Comparison of ENCODE assay signal across 13 mouse cellular contexts in genomic region chr17:86253884-86254283, GRCm38 (mm10).
DNase-seq lines count a peak whose midpoint lies in the region; ATAC-seq and TF ChIP-seq lines count a peak whose summit lies in the region.
"Had no signal": no experiment of that assay in that cellular context is flagged by ENCODE, and none has a peak within 500 bp of the region (broad histone marks: within the 10 kb centered on the region; RNA-seq: fewer than 3 reads in every experiment).

No protein-coding gene starts in this region.

- peaks cover 12% of the 10 kb centered on the region for H3K4me1 ChIP-seq in forebrain, postnatal 0 days (ENCODE audit: insufficient read depth)
- no peaks in the 10 kb centered on the region for H3K4me1 ChIP-seq in forebrain, embryonic 10.5 days
- H3K4me1 ChIP-seq in hindbrain, postnatal 0 days (ENCODE audit: insufficient read depth, low read length): peaks cover 19% of the 10 kb centered on the region
- H3K4me1 ChIP-seq: midbrain, embryonic 12.5 days had no signal

- peak; percentile 17 for ATAC-seq in forebrain, postnatal 0 days
- ATAC-seq in hindbrain, postnatal 0 days: peak; percentile 16; the same call in 1 of the 2 replicates
- no peak for ATAC-seq in CD4-positive, CD25-positive, alpha-beta regulatory T cell, adult 4 months

- no peak for TF ChIP-seq CTCF in forebrain, postnatal 0 days (IDR thresholded peaks at IDR 0.05; ENCODE audit: low read depth)
- TF ChIP-seq CTCF in layer of hippocampus, adult 2 months (conservative IDR thresholded peaks at IDR 0.05): no peak
- TF ChIP-seq CTCF in brain, embryonic 14.5 days (IDR thresholded peaks at IDR 0.05; ENCODE audit: borderline replicate concordance, extremely low read depth, insufficient read depth, insufficient read length): no peak
- no peak for TF ChIP-seq CTCF in hindbrain, postnatal 0 days (IDR thresholded peaks at IDR 0.05; ENCODE audit: low read depth)

- H3K4me3 ChIP-seq in forebrain, postnatal 0 days (ENCODE audit: low read depth, low read length): no peak overlapping the region
- no peak overlapping the region for H3K4me3 ChIP-seq in forebrain, embryonic 10.5 days
- H3K4me3 ChIP-seq in layer of hippocampus, adult 2 months: no peak overlapping the region
- H3K4me3 ChIP-seq in hindbrain, postnatal 0 days (ENCODE audit: low read length): no peak overlapping the region
- H3K4me3 ChIP-seq: heart, embryonic 10.5 days; midbrain, embryonic 12.5 days; neural tube, embryonic 12.5 days had no signal

- WGBS in forebrain, postnatal 0 days: 72% methylated on average over 9 of the region's 9 CpGs
- WGBS in forebrain, embryonic 10.5 days: 95% methylated on average over 9 of the region's 9 CpGs
- WGBS in hindbrain, postnatal 0 days: 45% methylated on average over 9 of the region's 9 CpGs

- H3K36me3 ChIP-seq in forebrain, postnatal 0 days (ENCODE audit: insufficient read depth): no peaks in the 10 kb centered on the region
- peaks cover 3% of the 10 kb centered on the region for H3K36me3 ChIP-seq in forebrain, embryonic 10.5 days (replicated peaks)
- no peaks in the 10 kb centered on the region for H3K36me3 ChIP-seq in hindbrain, postnatal 0 days (ENCODE audit: insufficient read depth, low read length)
- H3K36me3 ChIP-seq: heart, embryonic 10.5 days; midbrain, embryonic 12.5 days had no signal

- no peak overlapping the region for H3K9ac ChIP-seq in forebrain, postnatal 0 days
- 0 out of 2 replicates have a peak overlapping the region, but pooled peaks have one; percentile 21 for H3K9ac ChIP-seq in hindbrain, postnatal 0 days (replicated peaks; ENCODE audit: low read length)
- H3K9ac ChIP-seq: midbrain, embryonic 12.5 days; neural tube, embryonic 12.5 days had no signal

- no peaks in the 10 kb centered on the region for H3K27me3 ChIP-seq in forebrain, postnatal 0 days (ENCODE audit: insufficient read depth, low read length)
- no peaks in the 10 kb centered on the region for H3K27me3 ChIP-seq in forebrain, embryonic 10.5 days (ENCODE audit: poor library complexity, severe bottlenecking)
- H3K27me3 ChIP-seq in hindbrain, postnatal 0 days (ENCODE audit: insufficient read depth, low read length): no peaks in the 10 kb centered on the region
- H3K27me3 ChIP-seq: midbrain, embryonic 12.5 days; neural tube, embryonic 12.5 days had no signal

- peak overlapping the region; percentile 60; the same call in 1 of the 2 replicates for H3K27ac ChIP-seq in forebrain, postnatal 0 days (ENCODE audit: low read depth, low read length)
- H3K27ac ChIP-seq in forebrain, embryonic 10.5 days: no peak overlapping the region
- H3K27ac ChIP-seq in layer of hippocampus, adult 2 months: peak overlapping the region; percentile 91
- peak overlapping the region; percentile 51; the same call in 1 of the 2 replicates for H3K27ac ChIP-seq in hindbrain, postnatal 0 days
- H3K27ac ChIP-seq: heart, embryonic 10.5 days; midbrain, embryonic 12.5 days; neural tube, embryonic 12.5 days had no signal

- no peak for DNase-seq in forebrain, postnatal 0 days
- DNase-seq in forebrain, embryonic 10.5 days (ENCODE audit: extremely low spot score, low spot score): no peak
- DNase-seq in layer of hippocampus, adult 2 months (ENCODE audit: low spot score in 2 of 2): no peak
- DNase-seq in layer of hippocampus, adult 11-12 months (ENCODE audit: low spot score): no peak
- peak; percentile 47 for DNase-seq in brain, embryonic 14.5 days (ENCODE audit: low read depth)
- DNase-seq in hindbrain, postnatal 0 days (ENCODE audit: low spot score): no peak
- DNase-seq in adrenal gland, postnatal 14 days: no peak
- DNase-seq: liver; lung, postnatal 36 days had no signal

- TF ChIP-seq POLR2A in brain, embryonic 14.5 days (IDR thresholded peaks at IDR 0.05; ENCODE audit: borderline replicate concordance, extremely low read depth, insufficient read depth, insufficient read length, poor library complexity, severe bottlenecking): no peak

- no peak overlapping the region for H3K4me2 ChIP-seq in forebrain, postnatal 0 days (ENCODE audit: low read depth)
- H3K4me2 ChIP-seq in hindbrain, postnatal 0 days (ENCODE audit: low read depth, low read length): peak overlapping the region; percentile 13; the same call in 1 of the 2 replicates
- H3K4me2 ChIP-seq: midbrain, embryonic 12.5 days; neural tube, embryonic 12.5 days had no signal

- no peaks in the 10 kb centered on the region for H3K9me3 ChIP-seq in forebrain, postnatal 0 days (ENCODE audit: low read length)
- peaks cover 10% of the 10 kb centered on the region; the same call in 1 of the 2 replicates for H3K9me3 ChIP-seq in forebrain, embryonic 10.5 days
- no peaks in the 10 kb centered on the region for H3K9me3 ChIP-seq in hindbrain, postnatal 0 days (ENCODE audit: low read length)
- H3K9me3 ChIP-seq: heart, embryonic 10.5 days; midbrain, embryonic 12.5 days had no signal
